Mouse (Mus musculus): ENCODE measurements around the gene Spns2.

DNA sequence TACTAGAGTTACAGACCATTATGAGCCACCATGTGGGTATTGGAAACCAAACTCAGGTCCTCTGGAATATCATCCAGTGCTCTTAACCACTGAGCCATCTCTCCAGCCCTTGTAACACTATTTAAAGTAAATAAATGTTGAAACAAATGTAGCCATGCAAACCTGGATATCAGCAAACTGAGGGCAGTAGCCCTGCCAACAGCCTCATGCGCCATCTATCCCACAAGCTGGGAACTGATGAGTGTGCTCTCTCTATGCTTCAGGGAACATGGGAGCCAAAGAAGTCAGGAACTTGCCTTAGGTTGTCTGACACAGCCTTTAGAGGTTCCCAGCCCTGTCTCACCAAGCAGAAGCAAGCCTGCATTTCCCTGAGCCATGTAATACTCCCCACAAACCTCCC is 41.9 kb upstream of the Spns2 start:
- TF ChIP-seq CTCF (IDR thresholded peaks at IDR 0.05; ENCODE audit: control insufficient read depth, insufficient read depth, insufficient replicate concordance, low read depth, low read length) (no peak; the same call in 1 of the 2 replicates), POLR2A (IDR thresholded peaks at IDR 0.05; ENCODE audit: control insufficient read depth, low read depth, low read length) (no peak)
